Mouse (Mus musculus) c-Kit-positive CD71-positive TER-119-positive erythroid progenitor cells, embryonic 14.5 days (primary cell): Measurements from ENCODE around the gene Spon2.

Source experiments
- DNase-seq: peaks from one replicate; pipeline ENCODE4 v3.0.0-alpha.2; 2013; ENCODE audit warnings: low spot score

The Spon2 gene

DNA sequence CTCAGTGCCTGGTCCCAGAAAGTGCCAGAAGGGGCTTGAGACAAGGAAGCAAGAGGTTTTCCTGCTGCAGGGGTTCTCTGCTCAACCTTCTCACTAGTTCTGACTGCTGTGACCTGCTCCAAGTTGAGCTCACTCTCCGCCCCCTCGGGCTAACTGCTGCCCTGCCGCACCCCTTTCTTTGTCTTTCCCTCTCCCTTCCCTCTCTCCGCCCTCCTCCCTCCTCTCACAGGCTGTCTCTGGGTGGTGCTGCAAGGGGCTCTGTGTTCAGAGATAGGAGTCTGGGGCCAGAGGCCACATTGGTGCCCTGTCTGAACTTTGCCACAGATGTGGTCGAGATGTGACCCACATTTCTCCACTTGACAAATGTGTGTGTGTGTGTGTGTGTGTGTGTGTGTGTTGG, at the start of gene Spon2:
Spon2 (minus strand) TSS at position 375 of the 400 bp plus-strand sequence.
- peak; percentile 50 for DNase-seq

- no peak for DNase-seq
Observed at GRCm38 (mm10) chr5:33254416-33254815, 36.2 kb upstream of the Spon2 start.

GRCm38 (mm10) chr5:33248186-33248585, 29.9 kb upstream of the Spon2 start:
- no peak for DNase-seq

- DNase-seq: no peak
Observed at GRCm38 (mm10) chr5:33247387-33247786, 29.1 kb upstream of the Spon2 start.

- DNase-seq: no peak
Observed at GRCm38 (mm10) chr5:33245701-33246100, 27.4 kb upstream of the Spon2 start.

- DNase-seq: no peak
Observed at GRCm38 (mm10) chr5:33244377-33244920, 26.2 kb upstream of the Spon2 start.

- DNase-seq: no peak
Observed at GRCm38 (mm10) chr5:33239934-33240333, 21.7 kb upstream of the Spon2 start.

DNA sequence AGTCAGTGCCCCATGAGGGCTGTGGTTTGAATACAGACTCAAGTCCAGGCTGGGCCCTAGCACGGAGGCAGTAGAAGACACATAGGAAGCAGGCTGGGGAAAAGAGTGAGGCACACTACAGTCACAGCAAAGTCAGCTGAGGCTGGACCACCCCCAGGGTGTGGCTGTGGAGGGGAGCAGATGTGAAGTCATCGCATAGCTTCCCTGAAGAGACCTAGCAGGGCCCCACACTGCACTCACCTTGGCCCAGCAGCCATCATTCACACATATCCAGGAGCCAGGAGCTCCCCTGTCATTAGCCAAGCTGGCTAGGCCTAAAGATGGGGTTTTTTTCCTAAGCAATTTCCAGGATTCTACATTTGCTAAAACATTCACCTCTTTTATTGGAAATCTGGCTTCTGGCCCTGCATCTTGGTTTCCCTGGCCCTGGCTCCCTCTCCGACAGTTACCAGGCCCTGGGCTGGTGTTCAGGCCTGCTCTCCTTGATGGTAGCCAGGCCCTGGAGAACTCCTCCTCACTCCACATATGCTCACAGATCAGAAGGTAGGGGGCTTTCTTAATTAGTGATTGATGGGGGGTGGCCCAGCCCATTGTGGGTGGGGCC, 21.0 kb upstream of the Spon2 start:
- no peak for DNase-seq

DNA sequence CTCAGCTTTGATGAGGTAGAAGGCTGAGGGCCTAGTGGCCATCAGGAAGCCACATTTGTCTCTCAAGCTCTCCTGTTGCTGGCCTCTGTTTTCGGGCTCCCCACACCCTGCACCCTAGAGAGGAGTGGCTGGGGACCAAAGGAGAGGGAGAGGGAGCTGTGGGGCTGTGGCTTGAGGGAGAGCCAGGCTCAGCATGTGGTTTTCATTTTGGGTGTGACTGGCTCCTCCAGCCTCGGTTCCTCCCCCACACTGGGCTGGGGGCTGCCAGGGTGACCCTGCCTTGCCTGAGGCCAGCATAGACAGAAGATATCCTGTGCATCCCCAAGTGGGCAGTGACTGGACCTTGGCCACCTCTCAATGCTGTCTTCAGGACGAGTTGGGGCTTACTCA, 20.0 kb upstream of the Spon2 start:
- no peak for DNase-seq

GRCm38 (mm10) chr5:33237600-33238255, 19.5 kb upstream of the Spon2 start:
- no peak for DNase-seq

DNA sequence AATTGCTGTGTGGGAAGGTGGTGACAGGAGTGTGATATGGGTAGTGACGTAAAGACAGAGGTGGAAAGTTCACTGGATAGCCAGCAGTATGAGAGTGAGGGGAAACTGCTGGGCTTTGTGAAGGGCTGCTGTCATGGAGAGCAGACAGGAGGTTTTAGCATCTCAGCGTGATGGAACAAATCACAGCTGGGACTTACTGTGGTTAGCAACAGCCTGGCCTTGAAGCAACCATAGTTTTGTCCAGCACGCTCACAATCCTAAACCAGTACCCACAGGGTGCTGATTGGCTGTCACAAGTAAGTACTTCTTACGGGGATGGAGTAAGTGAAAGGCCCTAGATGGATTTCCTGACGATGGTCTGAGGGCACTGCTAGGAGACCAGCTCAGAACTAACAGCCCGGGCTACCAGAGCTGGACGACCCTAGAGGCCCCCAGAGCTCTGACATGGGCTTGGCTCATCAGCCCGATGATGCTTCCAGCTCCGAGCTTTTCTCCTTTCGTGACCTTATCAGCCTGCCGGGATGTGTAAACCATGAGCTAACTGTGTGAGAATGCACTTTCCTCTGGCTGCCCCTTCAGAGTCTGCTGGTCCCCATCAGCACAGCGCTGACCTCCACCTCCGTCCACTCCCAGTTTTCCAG, 16.3 kb upstream of the Spon2 start:
- no peak for DNase-seq

DNA sequence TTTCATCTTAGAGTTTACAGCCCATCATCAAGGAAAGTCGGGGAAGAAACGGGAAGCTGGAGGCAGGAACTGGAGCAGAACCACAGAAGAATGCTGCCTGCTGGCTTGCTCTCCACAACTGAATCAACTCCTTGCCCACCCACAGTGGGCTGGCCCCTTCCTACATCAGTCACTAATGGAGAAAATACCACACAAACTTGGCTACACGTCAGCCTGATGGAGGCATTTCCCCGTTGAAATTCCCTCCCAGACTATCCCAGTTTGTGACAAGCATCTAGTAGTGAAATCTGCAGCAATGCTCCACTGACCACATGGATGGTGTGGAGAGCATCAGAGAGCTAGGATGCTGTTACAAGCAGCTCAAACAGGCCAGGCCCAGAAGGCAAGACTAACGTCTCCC, 14.5 kb upstream of the Spon2 start:
- DNase-seq: no peak

DNA sequence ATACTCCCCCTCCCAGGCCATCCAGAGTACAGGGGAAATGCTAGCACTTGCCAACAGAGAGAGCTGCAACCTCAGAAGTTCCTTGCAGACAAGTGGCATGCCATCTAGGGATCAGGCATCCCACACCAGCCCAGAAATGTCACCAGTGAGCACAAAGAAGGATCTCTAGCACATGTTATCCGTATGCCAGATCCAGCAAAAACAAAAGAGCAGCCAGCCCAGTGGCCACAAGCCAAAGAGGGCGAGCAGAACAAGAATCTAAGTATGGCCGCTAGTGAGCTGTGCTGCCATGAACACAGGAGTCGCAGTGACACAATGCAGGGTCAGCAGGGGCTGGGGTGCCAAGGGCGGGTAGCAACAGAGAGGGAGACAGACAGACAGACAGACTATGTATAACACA, 12.0 kb upstream of the Spon2 start:
- DNase-seq: no peak

DNA sequence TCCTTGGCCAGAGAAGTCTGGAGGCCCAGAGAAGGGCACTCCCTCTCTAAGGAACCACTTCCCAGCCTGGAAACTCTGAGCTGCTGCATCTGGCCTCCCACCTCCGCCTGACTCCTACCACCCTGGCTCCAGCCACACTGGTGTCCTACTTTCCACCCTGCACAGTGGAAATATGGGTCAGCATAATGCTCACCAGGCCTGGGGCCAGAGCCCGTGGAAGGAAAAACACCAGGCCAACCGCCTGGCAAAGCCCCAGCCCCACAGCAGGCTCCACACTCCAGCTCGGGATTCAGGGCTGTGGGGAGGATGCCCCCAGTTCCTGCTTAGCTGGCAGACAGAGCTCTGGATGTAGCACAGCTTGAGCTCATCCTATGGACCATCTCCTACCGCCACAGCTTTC, 10.2 kb upstream of the Spon2 start:
- no peak for DNase-seq

GRCm38 (mm10) chr5:33225673-33226072, 7.4 kb upstream of the Spon2 start:
- DNase-seq: no peak

DNA sequence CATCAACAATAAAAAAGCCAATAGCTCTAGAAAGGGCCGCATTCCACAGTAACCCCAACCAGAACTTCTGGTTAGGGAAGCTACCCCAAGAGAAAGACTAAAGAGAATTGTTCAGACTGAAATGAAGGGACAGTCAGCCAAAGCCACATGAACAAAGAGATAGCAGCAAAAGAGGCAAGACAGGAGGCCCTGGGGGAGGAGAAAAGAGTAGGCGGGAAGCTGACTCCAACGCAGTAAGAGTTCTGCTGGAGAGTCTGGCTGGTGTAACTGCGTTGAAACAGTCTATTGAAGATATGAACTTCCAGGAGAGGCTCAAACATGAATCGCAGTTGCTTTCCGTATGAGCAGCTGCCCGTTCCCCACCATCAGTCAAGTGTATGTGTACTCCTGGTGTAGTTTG, 6.2 kb upstream of the Spon2 start:
- DNase-seq: peak; percentile 39

GRCm38 (mm10) chr5:33222841-33223744, 4.8 kb upstream of the Spon2 start:
- no peak for DNase-seq

GRCm38 (mm10) chr5:33222389-33222788, 4.1 kb upstream of the Spon2 start:
- no peak for DNase-seq

DNA sequence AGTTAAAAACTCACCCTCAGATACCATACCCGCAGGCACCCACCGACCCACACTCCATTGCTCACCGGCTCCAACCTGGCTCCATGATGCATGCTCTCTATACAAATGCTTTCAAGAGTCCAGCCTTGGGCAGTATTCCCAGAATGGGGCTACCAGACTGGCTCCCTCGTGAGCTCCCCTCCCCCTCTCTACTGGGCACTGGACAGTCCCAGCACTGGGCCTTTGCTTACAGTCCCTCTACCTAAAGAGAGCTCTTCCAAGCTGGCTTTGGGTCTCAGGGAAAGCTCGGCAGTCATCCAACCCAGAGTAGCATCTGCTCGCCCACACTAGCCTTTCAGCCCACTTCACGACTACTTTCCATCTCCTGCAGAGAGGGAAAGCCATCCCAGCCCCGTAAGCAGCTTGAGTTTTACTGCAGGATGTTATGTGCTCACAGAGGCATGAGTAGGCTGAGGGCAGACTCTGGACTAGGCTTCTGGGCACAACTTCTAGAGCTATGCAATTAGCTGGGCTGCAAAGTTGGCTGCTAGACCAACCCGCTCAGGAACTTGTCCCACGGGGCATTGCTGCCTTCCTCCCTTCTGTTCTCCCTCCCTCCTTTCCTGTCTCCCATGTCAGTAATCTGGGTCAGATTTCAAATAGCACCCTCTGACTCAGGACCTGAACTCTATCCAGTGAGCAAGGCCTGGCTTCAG, 2.2 kb upstream of the Spon2 start:
- DNase-seq: no peak

DNA sequence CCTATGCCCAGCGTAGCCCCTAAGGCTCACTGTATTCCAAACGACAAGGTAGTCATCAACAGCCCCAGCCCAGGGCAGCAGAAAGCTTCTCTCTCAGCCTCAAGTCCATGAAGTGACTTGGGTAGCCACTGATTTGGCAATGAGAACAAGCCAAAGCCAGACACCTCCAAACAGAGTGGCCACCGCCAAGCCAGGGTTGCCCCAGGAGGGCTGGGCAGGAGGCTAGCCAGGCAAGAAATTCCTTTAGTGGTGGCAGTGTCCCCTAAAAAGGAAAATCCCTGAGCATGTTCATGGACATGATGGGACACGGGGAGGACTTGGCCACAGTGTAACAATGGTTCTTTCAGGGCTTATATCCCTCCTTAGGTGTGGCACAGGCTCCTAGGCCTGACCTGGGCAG, 1.6 kb upstream of the Spon2 start:
- no peak for DNase-seq

DNA sequence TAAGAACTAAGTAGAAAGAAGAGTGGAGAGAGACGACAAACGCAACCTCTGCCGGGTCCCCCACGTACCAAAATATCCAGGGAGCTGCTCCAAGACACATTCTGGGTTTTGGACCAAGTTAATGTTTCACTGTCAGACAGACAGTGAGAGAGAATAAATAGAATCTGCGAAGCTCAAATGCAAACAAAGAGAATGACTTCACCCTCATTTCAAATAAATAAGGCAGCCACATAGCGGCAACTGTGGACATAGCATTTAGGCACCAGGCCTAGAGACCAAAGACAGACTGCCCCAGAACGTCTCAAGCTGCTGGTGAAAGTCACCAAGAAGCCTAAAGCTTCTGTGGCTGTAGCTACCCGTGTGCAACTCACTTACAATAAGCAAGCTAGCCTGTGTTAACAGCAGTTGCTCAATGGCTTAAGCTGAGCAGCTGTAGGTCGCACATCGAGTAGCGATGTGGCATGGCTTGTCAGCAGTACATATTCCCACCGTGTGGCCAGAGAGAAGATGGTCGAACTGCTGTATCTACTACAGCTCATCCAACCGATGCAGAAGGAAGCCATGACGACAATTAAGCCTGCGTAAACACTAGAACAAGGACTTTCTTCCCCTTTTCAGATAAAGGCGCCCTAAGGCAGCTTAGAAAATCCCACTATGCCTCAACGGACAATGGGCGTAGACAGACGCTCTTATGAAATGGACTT, 643 bp upstream of the Spon2 start:
- no peak for DNase-seq
